Mouse (Mus musculus): ENCODE measurements around the gene Gm10228. TPM values are rescaled to one million over a fixed set of nuclear protein-coding genes. Genes with fewer than 3 reads are reported as not detected.
"Not testable (repeated sequence)": the region's sequence is repeated elsewhere in the genome, so short reads cannot be mapped to it uniquely, and the experiment has no call there.

Gm10228 gene
- total RNA-seq (2014; fragmentation: Nextera tagmentation) (not detected in 2 replicates), total RNA-seq (2017) (not detected in 2 replicates)

DNA sequence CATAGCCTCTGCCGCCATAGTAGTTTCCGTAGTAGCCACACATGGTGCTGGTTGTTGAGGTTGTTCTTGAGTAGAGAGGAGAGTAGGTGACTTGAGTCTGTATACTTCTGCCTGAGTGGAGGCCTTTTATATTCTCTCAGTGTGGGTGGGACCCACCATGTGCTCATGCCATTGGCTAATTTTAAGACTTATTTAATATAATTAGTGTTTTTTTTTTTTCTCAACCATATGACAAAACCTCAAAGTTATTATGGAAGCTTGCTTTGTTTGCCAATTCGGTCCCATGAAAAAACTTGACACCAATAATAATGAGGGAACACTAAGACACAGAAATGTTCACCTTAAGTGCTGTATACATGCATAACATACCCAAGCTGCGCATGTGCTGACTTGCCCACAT, at the start of gene Gm10228:
Gm10228 (minus strand) TSS at position 101 of the 400 bp plus-strand sequence.
- ATAC-seq (replicated peaks; ENCODE audit: poor library complexity, severe bottlenecking), result not testable (repeated sequence)

DNA sequence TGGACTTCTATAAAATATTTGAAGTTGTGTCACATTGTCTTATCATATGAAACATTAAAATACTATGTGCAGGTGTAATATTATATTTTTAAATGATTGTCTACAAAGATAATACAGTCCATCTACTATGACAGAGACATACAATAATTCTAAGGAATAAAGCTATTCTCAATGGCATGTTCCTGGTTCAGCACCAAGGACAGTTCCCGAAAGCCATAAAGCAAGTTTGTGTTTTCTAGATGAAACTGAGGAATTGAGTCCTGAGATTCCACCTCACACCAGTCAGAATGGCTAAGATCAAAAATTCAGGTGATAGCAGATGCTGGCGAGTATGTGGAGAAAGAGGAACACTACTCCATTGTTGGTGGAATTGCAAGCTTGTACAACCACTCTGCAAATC, 29.8 kb upstream of the Gm10228 start:
- not testable (repeated sequence) for ATAC-seq (replicated peaks; ENCODE audit: poor library complexity, severe bottlenecking)

DNA sequence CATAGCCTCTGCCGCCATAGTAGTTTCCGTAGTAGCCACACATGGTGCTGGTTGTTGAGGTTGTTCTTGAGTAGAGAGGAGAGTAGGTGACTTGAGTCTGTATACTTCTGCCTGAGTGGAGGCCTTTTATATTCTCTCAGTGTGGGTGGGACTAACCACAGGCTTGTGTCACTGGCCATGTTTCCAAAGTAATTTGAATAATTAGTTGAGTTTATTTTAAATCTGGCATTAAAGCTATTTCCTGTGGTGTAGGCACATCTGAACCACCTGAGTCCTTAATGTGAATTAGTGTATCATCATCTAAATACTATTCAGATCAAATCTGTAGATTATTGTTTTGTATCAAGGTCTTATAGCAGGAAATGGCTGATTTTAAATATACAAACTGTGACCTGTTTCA, 22.6 kb upstream of the Gm10228 start, which contains the start of gene 1110025L11Rik:
1110025L11Rik (minus strand) TSS at position 101 of the 400 bp plus-strand sequence.
- not testable (repeated sequence) for ATAC-seq (replicated peaks; ENCODE audit: poor library complexity, severe bottlenecking)

DNA sequence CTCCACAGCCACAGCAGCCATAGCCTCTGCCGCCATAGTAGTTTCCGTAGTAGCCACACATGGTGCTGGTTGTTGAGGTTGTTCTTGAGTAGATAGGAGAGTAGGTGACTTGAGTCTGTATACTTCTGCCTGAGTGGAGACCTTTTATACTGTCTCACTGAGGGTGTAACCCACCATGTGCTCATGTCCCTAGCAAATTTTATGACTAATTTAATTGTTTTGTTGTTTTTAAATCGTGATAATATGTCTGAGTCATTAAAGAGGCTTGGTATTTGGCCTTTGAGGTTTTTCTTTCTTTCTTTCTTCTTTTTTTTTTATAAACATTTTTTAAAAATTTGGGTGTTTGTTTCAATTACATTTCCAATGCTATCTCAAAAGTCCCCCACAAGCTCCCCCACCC, 6.5 kb upstream of the Gm10228 start, which contains the start of gene Krtap6-5:
Krtap6-5 (minus strand) TSS at position 101 of the 400 bp plus-strand sequence.
- ATAC-seq (replicated peaks; ENCODE audit: poor library complexity, severe bottlenecking), result no peak

DNA sequence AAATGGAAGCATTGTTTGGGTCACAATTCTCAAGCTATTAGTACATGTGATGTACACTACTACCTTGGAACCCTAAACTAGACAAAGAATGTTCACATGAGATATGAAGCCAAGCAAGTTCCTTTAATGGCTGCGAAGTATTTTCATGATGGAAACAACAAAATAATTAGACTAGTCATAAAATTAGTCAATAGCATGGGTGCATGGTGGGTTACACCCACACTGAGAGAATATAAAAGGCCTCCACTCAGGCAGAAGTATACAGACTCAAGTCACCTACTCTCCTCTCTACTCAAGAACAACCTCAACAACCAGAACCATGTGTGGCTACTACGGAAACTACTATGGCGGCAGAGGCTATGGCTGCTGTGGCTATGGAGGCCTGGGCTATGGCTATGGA, 9.9 kb downstream of the Gm10228 start, which contains the start of gene Krtap6-1:
Krtap6-1 (plus strand) TSS at position 301 of the 400 bp plus-strand sequence.
- not testable (repeated sequence) for ATAC-seq (replicated peaks; ENCODE audit: poor library complexity, severe bottlenecking)

DNA sequence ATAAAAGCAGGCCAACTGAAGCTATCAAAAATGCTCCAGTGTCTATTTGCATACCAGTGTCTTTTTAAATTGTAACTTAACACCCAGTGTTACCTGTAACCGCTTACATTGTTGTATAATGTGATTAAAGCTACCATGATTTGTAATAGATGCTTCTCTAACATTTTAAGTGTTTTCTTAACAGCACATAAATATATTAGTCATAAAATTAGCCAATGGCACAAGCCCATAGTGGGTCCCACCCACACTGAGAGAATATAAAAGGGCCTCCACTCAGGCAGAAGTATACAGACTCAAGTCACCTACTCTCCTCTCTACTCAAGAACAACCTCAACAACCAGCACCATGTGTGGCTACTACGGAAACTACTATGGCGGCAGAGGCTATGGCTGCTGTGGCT, 26.3 kb downstream of the Gm10228 start, which contains the start of gene Gm10229:
Gm10229 (plus strand) TSS at position 301 of the 400 bp plus-strand sequence.
- ATAC-seq (replicated peaks; ENCODE audit: poor library complexity, severe bottlenecking), result not testable (repeated sequence)

DNA sequence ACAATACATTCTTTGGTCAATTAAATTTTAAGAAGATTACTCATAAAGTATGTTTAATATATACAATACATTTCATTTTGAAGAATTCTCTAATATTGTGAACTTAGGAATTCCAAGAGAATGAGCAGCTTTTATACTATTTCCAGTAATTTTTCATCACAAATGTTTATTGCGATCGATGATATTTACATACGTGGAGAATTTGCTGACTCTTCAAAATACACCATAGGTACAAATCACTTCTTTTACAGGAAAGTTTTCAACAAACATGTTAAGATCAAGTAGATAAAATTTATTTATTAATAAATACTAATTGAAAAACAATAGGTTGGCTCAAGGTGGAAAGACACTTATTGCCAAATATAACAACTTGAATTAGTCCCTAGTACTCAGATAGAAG, 27.3 kb downstream of the Gm10228 start:
- ATAC-seq (replicated peaks; ENCODE audit: poor library complexity, severe bottlenecking), result no peak

DNA sequence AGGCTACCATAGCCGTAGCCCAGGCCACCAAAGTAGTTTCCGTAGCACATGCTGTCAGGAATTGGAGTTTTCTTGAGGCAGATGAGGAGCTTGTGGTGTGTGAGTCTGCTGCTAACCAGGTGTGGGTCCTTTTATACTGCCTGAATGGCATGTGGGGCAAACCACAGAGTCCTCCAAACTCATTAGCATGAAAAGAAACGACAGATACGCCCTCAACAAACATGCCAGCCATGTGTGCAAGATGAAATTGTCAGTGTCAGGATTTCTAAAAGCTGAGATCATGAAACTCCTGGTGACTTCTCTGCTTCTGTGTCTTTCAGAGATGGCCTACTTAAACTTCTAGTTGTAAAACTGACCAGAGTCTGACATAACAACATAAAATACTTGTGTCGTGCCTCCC, 30.6 kb downstream of the Gm10228 start, which contains the start of gene Krtap22-2:
Krtap22-2 (minus strand) TSS at position 101 of the 400 bp plus-strand sequence.
- ATAC-seq (replicated peaks; ENCODE audit: poor library complexity, severe bottlenecking), result no peak

Other genes with a start within 250 kb of the Gm10228 start
- gene Gm20741, start 229.3 kb downstream of the Gm10228 start, total RNA-seq (2014; fragmentation: Nextera tagmentation), result not detected in 2 replicates
- not detected in 2 replicates for gene Gm20741, start 229.3 kb downstream of the Gm10228 start, total RNA-seq (2017)
- not detected in 2 replicates for gene Krtap15, start 221.3 kb downstream of the Gm10228 start, total RNA-seq (2014; fragmentation: Nextera tagmentation)
- not detected in 2 replicates for gene Krtap15, start 221.3 kb downstream of the Gm10228 start, total RNA-seq (2017)
- not detected in 2 replicates for gene Krtap14, start 215.3 kb downstream of the Gm10228 start, total RNA-seq (2014; fragmentation: Nextera tagmentation)
- gene Krtap14, start 215.3 kb downstream of the Gm10228 start, total RNA-seq (2017), result not detected in 2 replicates
- gene Krtap19-1, start 172.1 kb downstream of the Gm10228 start, total RNA-seq (2014; fragmentation: Nextera tagmentation), result not detected in 2 replicates
- gene Krtap19-1, start 172.1 kb downstream of the Gm10228 start, total RNA-seq (2017), result not detected in 2 replicates
- gene Krtap19-2, start 167.2 kb downstream of the Gm10228 start, total RNA-seq (2014; fragmentation: Nextera tagmentation), result not detected in 2 replicates
- gene Krtap19-2, start 167.2 kb downstream of the Gm10228 start, total RNA-seq (2017), result not detected in 2 replicates
- not detected in 2 replicates for gene Krtap19-3, start 163.4 kb downstream of the Gm10228 start, total RNA-seq (2014; fragmentation: Nextera tagmentation)
- not detected in 2 replicates for gene Krtap19-3, start 163.4 kb downstream of the Gm10228 start, total RNA-seq (2017)
- gene Krtap19-4, start 156.4 kb downstream of the Gm10228 start, total RNA-seq (2014; fragmentation: Nextera tagmentation), result not detected in 2 replicates
- gene Krtap19-4, start 156.4 kb downstream of the Gm10228 start, total RNA-seq (2017), result not detected in 2 replicates
- not detected in 2 replicates for gene Krtap19-5, start 145.0 kb downstream of the Gm10228 start, total RNA-seq (2014; fragmentation: Nextera tagmentation)
- not detected in 2 replicates for gene Krtap19-5, start 145.0 kb downstream of the Gm10228 start, total RNA-seq (2017)
- gene Krtap19-9b, start 109.2 kb downstream of the Gm10228 start, total RNA-seq (2014; fragmentation: Nextera tagmentation), result not detected in 2 replicates
- gene Krtap19-9b, start 109.2 kb downstream of the Gm10228 start, total RNA-seq (2017), result not detected in 2 replicates
- gene Krtap16-3, start 78.6 kb downstream of the Gm10228 start, total RNA-seq (2014; fragmentation: Nextera tagmentation), result not detected in 2 replicates
- not detected in 2 replicates for gene Krtap16-3, start 78.6 kb downstream of the Gm10228 start, total RNA-seq (2017)
- gene Krtap22-2, start 30.7 kb downstream of the Gm10228 start, total RNA-seq (2014; fragmentation: Nextera tagmentation), result not detected in 2 replicates
- not detected in 2 replicates for gene Krtap22-2, start 30.7 kb downstream of the Gm10228 start, total RNA-seq (2017)
- not detected in 2 replicates for gene Gm10229, start 26.2 kb downstream of the Gm10228 start, total RNA-seq (2014; fragmentation: Nextera tagmentation)
- not detected in 2 replicates for gene Gm10229, start 26.2 kb downstream of the Gm10228 start, total RNA-seq (2017)
- not detected in 2 replicates for gene Krtap6-1, start 9.8 kb downstream of the Gm10228 start, total RNA-seq (2014; fragmentation: Nextera tagmentation)
- not detected in 2 replicates for gene Krtap6-1, start 9.8 kb downstream of the Gm10228 start, total RNA-seq (2017)
- gene Krtap6-5, start 6.4 kb upstream of the Gm10228 start, total RNA-seq (2014; fragmentation: Nextera tagmentation), result not detected in 2 replicates
- not detected in 2 replicates for gene Krtap6-5, start 6.4 kb upstream of the Gm10228 start, total RNA-seq (2017)
- not detected in 2 replicates for gene 1110025L11Rik, start 22.5 kb upstream of the Gm10228 start, total RNA-seq (2014; fragmentation: Nextera tagmentation)
- not detected in 2 replicates for gene 1110025L11Rik, start 22.5 kb upstream of the Gm10228 start, total RNA-seq (2017)
- gene Krtap6-3, start 42.5 kb upstream of the Gm10228 start, total RNA-seq (2014; fragmentation: Nextera tagmentation), result not detected in 2 replicates
- not detected in 2 replicates for gene Krtap6-3, start 42.5 kb upstream of the Gm10228 start, total RNA-seq (2017)
- gene Gm6358, start 99.4 kb upstream of the Gm10228 start, total RNA-seq (2014; fragmentation: Nextera tagmentation), result not detected in 2 replicates
- gene Gm6358, start 99.4 kb upstream of the Gm10228 start, total RNA-seq (2017), result not detected in 2 replicates
- not detected in 2 replicates for gene Gm10061, start 109.6 kb upstream of the Gm10228 start, total RNA-seq (2014; fragmentation: Nextera tagmentation)
- not detected in 2 replicates for gene Gm10061, start 109.6 kb upstream of the Gm10228 start, total RNA-seq (2017)
- gene Gm9789, start 116.5 kb upstream of the Gm10228 start, total RNA-seq (2014; fragmentation: Nextera tagmentation), result not detected in 2 replicates
- gene Gm9789, start 116.5 kb upstream of the Gm10228 start, total RNA-seq (2017), result not detected in 2 replicates
- gene Gm7735, start 128.0 kb upstream of the Gm10228 start, total RNA-seq (2014; fragmentation: Nextera tagmentation), result not detected in 2 replicates
- gene Gm7735, start 128.0 kb upstream of the Gm10228 start, total RNA-seq (2017), result not detected in 2 replicates
- not detected in 2 replicates for gene 1110057P08Rik, start 133.3 kb upstream of the Gm10228 start, total RNA-seq (2014; fragmentation: Nextera tagmentation)
- not detected in 2 replicates for gene 1110057P08Rik, start 133.3 kb upstream of the Gm10228 start, total RNA-seq (2017)
- gene Krtap20-2, start 164.4 kb upstream of the Gm10228 start, total RNA-seq (2014; fragmentation: Nextera tagmentation), result not detected in 2 replicates
- gene Krtap20-2, start 164.4 kb upstream of the Gm10228 start, total RNA-seq (2017), result not detected in 2 replicates